Mouse (Mus musculus) NIH3T3 (cell line): ENCODE results near the gene Iqcn.

Source experiments
- DNase-seq: peaks from one replicate; pipeline ENCODE4 v3.0.0-alpha.2; 2012; ENCODE audit warnings: low read depth

Gene Iqcn

DNA sequence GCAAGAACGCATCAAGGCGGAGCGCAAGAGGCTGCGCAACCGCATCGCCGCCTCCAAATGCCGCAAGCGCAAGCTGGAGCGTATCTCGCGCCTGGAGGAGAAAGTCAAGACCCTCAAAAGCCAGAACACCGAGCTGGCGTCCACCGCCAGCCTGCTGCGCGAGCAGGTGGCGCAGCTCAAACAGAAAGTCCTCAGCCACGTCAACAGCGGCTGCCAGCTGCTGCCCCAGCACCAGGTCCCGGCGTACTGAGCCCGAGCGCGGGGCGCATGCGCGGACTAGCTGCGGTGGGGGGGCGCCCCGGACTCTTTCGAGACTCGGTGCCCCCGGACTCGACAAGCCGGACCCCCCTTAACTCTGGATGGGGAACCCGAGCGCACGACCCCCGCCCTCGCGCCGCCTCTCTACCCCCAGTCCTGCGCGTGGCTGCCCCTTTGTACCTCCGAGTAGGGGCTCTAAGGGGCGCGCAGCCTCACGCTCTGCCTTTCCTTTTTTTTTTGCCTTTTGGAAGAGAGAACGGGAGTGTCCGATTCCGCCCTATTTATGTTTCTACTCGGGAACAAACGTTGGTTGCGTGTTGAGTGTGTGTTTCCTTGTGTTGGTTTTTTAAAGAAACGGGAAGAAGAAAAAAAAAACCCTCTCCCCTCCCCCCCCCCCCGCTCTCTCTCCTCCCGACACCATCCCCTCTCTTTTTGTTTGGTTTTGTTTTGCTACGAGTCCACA lies 3.3 kb upstream of the Iqcn start:
- peak; percentile 82 for DNase-seq

DNA sequence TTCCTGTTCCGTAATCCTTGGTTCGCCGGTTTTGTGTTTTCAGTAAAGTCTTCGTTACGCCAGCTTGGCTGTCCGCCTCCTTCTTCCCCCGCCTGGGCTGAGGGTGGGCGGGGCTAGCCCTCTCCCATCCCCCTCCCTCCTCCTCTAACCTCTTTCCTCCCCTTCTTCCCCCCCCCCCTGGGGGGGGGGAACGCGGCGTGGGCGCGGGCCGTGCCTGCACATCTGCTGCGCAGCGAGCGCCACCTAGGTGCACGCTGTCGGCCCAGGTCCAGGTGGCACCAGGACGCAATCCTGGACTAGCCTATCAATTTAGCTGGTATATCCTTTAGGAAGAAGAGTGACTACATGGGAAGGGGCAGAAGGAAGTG lies 2.7 kb upstream of the Iqcn start:
- DNase-seq: peak; percentile 97

DNA sequence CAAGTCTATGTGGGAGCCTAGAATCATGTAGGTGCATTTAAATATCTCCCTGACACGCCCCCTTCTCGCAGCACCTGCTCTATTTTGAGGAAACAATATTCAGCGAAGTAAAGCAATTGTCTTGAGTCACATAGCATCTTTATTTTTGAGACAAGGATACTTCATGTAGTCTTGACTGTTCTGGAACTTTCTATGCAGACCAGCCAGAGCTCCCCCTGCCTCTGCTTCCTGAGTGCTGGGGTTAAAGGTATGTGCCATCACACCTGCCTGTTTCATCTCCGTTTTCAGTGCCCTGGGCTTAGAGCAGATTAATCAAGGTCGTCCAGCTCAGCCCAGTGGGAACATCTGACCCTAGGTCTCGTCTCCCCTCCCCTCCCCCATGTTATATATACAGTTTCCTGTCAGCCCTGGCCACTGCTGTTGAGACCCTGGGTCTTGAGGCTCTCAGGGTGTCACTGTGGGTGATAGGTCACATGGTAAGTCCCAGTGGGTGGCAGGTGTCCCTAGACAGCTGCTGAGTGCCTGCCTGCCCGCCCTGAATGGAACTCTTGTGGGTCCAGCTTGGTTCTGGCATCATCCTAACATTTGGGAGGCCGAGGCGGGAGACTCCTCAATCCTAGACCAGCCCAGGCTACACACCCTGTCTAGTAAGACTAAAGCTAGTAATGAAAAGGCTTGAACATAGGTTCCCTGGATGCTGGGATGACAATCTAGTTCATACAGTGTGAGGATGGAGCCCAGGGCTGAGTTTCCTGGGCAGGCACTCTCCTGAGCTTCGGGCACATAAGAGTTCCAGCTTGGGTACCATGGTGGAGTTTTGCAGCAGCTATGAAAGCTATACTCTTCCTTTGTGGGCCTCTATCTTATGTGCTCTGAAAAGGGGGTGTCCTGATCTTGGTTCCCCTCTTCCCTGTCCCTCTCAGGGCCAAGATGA lies 1.9 kb upstream of the Iqcn start:
- no peak for DNase-seq

DNA sequence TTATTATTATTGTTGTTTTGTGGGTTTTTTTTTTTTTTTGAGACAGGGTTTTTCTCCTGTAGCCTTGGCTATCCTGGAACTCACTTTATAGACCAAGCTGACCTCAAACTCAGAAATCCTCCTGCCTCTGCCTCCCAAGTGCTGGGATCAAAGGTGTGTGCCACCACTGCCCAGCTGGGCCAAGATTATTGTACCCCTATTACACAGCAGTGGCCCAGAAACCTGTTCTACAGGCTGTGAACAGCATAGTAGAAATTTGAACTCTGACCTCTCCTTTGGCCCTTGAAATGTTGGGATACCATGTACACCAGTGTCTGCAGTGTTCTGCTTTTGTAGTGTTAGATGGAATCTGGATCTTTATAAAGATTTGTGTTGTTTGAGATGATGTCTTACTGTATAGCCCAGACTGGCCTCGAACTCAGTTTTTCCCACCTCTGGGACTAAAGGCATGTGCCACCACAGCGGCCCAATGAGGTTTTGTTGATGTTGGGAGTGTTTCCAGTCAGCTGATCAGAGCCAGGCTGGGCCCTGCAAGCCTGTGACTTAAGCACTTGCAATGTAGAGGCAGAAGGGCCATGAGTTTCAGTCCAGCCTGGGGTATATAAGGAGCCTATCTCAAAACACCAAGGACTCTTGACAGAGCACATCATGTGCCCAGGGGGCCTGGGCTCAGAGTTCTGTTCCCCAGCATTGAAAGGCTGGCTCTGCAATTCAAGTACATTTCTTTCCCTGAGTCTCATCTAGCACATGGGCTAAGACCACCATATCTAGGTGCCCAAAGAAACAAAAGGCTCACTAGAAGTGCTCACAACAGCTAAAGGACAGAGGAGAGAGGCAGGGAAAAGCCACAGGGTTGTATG lies 1.0 kb upstream of the Iqcn start:
- peak; percentile 77 for DNase-seq

DNA sequence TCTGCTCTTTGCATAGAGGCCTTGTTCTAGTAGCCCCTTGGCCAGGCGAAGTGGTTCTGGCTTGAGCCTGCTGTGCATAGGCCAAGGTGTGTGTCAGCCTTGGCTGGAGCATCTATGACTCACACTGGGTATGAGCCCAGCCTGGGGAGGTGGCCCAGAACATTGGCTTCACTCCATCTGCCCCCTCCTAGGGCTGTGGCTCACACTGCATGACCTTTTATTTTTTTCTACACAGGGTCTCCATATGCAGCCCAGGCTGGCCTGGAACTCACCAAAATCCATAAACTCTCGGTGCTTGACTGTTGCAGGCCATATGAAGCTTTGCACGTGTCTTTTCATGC lies 445 bp upstream of the Iqcn start:
- DNase-seq: peak; percentile 98

DNA sequence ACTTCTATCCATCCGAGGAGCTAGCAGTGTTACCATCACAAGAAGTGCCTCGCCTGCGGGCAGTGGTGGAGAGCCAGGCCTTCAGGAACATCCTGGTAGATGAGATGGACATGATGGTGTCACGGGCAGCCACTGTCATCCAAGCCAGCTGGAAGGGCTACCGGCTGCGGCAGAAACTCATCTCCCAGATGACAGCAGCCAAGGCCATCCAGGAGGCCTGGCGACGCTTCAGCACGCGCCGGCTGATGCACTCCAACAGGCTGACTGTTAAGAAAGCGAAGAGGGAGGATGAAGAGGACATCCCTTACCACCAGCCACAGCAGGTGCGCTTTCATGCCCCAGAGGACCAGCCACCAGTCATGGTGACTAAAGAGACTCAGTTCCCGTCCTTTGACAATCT lies 5.0 kb downstream of the Iqcn start:
- DNase-seq: no peak

DNA sequence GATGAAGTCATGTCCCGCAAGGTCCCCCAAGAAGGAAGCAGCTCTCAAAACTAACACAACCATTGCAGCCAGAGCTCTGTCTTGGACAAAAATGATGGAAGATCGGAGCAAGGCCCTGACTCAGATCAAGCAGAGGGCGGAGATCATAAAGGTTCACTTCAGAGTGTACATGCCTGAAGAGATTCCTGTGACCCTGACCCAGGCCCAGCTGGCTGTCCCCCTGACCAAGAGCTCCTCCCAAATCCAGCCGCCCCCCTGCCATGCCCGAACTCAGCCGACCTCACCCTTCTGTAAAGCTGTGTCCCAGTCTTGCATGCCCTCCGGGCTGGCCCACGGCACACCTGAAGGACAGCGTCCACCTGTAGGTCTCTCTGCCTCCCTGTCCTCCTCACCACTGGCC lies 6.5 kb downstream of the Iqcn start:
- DNase-seq: no peak

DNA sequence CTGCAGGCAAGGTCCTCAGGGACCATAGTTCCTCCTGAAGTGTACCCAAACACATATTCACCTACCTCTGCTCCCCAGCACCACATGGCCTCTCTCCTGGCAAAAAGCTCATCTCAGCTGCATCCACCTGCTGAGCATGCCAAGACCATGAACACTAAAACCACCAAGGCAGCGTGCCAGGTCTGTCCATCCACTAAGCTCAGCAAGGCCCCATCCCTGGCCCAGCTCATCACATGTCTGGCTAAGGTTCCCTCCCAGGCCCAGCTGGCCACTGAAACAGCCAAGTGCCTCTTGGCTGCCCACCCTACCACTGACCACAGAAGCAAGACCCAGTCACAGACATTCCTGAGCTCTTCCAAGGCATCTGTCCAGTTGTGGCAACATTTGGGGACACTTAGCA lies 7.0 kb downstream of the Iqcn start:
- peak; percentile 91 for DNase-seq

DNA sequence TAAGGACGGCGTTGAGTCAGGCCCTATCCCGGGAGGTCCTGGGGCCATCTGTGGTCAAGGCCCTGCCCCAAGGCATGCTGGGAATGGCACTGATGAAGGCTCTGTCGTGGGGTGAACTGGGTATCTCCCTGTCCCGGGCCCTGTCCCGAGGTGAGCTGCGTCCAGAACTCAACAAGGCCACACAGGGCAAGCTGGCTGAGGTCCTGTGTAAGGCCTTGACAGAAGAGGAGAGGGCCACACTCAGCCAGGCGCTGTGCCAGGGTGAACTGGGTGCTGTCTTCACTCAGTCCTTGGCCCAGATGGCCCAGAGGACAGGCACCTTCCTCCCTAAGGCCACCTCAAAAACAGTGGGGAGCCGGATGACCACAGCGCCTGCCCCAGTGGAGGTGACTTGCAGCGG lies 7.8 kb downstream of the Iqcn start:
- no peak for DNase-seq

DNA sequence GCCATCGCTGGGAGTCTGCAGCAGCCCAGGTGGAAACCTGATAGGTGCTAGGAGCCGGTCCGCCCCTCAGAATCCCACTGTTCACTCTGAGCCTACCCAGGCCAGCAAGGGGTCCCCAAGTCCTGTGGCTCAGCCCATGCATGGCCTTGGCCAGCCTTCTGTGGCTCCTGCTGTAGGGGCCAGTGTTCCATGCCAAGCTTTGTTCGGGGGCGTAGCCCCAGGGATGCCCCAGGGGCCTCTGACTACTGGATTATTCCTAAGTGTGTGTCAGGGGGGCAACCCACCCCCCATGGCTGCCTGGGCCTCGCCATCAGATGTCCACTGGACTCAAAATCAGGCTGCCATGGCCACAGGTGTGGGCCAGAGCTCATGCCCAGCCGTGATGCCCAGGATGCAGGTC lies 10.7 kb downstream of the Iqcn start:
- no peak for DNase-seq

DNA sequence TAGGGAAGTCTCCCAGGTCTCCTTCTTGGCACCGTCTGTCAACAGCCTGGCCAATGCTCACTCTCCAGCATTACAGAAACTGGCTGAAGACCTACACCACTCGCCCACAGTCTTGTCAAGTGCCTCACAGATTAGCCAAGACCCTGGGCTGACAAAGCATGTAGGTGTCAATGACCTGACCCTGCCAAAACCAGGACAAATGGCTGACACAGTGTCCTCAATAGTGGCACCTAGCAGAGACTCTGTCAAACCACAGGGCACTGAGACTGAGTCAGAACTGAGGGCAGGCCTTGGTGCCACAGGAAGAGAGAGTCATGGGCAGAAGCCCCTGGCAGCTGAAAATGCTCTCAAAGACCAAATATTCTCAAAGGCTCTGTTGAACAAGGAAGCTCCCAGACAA lies 11.8 kb downstream of the Iqcn start:
- DNase-seq: no peak

DNA sequence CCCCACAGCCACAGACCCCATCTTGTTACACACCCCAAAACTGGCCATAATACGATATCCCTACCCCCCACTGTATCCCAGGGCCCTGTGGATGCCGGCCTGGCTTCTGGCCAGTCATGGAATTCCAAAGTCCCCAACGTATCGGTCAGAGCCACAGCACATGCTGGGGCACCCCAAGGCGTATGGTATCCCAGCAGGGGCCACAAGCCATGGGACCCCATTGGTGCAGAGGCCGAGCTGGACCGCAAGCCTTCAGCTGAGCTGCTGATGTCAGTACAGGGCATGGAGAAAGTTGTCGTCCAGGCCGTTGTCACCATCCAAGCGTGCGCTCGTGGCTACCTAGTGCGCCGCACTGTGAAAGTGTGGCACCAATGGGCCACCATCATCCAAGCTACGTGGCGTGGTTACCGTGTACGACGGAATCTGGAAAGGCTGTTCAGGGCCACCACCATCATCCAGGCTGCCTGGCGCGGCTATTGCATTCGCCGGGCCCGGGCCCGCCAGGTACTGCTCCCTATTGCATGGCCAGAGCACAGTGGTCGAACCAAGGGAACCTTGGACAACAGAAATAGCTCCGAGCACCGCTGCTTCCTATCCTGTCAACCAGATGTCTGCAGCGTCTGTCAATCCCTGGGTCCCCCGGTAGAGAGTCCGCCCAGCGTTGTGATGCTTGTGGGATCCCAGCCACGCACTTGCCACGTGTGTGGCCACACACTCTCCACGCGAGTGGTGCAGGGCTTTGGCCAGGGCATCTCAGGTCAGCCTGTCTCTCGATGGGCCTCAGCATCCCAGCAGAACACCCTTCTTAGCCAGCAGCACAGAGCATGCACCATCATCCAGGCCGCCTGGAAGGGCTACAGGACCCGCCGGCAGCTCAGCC lies 13.5 kb downstream of the Iqcn start:
- no peak for DNase-seq

DNA sequence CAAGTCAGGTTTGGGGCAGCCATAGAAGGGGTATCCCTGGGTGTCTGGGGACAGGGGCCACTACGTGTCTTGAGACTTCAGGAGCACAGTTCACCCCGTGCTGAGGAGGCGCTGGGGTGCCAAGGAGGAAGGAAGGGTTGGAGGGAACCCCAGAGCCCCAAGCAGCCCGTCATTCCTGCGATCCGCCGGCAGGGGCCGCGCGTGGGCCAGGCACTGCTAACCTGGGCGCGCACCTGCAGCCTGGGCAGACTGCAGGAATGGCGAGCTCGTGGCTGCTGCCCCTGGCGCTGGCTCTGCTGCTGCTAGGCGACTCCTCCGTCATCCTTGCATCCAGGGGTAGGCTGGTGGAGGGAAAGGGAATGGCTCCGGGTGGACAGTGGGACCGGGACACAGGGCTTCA lies 15.0 kb downstream of the Iqcn start, which contains the start of gene Gm3336:
Gene Gm3336 (plus strand): TSS at position 247 of the 400 bp plus-strand sequence.
- peak; percentile 70 for DNase-seq

DNA sequence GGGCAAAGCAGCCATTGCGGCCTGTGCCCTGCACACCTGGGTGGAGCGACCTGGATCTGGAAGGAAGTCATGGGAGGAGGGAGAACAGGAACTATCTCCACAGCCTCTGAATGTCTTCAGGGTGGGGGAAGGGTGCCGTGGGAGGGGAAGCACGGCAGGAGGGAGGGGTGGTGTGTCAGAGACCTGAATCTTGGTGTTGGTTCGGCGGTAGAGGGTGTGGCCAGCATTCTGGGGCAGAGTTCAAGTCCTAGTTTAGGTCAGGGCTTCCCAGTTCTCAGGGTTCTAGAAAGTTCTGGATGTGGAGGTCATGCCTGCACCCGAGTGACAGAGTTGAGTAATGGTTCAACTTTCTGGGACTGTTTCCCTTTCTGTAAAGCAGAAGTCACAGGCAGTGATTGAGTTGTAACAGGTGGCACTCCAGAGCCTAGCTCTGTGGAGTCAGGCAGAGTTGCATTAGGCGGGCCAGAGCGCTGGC lies 16.6 kb downstream of the Iqcn start:
- DNase-seq: no peak

DNA sequence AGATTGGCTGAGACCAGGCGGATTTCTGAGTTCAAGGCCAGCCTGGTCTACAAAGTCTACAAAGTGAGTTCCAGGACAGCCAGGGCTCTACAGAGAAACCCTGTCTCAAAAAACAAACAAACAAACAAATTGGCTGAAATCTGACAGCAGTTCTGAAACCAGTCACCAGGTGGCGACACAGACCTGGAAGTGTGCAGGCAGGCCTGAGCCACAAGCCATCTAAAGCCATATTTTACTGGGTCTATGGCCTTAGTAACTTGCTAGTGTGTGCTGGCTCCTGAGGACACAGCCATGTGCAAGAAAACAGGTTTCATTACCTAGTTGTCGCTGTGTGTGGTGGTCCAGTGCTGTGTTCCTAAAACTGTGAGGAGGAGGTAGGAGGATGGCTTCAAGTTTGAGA lies 17.5 kb downstream of the Iqcn start:
- peak; percentile 91 for DNase-seq

DNA sequence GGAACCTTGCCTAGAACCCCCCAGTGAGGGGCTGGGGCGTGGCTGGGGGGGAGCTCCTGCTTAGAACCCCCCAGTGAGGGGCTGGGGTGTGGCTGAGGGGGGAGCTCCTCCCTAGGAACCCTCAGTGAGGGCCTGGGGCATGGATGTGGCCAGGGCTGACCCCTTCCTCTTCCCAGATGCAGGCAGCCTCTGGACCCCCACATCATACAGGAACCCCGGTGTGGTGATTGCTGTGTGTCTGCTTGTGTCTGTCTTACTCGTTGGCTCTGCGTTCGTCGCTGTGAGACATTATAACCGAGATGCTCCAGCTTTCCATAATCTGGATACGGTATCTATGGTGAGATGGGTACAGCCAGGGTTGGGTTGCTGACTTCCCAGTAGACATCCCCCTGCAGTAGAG lies 18.3 kb downstream of the Iqcn start:
- no peak for DNase-seq

DNA sequence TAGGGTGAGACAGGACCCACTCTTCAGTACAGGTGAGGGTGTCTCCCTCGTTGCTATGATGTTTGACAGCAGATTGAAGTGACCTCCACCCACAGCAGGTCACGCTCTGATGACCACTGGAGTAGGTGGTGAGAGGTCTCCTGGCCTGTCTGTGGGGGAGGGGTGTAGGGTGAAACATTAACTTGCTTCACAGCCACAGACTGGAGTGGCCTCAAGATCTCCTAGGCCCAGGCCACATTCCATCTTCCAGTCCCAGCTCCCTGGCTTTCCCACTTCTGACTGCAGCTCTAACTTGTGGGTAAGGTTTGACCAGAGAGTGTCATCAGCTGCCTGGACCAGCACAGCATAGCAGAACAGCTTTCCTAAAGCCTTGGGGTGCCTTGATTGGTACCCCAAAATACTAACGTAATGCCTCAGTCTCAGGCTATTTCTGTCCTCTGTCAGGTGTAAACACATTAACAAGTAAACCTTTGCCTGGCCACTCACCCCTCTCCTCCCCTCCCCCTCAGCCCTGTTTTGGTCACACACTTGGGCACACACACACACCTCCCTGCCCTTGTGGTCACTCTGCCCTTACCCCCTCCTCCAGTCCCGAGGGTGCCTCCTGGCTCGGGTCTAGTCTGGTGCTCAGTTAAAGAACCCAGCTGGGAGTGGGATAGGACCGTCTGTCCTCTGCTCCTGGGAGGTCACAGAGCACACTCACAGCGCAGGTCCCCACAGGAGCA lies 20.4 kb downstream of the Iqcn start, which contains the start of gene Pde4c:
Gene Pde4c (plus strand): TSS at position 235 of the 725 bp plus-strand sequence.
- DNase-seq: no peak

DNA sequence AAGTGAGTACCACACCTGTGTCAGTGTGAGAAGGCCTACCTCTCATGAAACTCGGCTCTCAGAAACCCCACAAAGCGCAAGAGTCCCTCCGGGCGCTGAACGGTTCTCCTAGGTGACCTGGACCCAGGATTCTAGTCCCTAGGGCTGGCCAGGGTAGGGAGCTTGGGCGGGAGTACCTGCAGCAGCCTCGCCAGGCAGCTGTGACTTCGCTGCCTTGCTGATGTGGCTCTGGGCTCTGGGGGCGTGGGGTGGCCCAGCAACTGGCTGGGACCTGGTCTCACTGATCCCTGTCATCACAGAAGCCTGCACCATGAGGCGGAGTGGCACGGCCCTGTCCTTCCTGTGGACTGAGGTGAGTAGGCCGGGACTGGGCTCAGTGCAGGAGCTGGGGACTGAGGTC lies 21.0 kb downstream of the Iqcn start:
- DNase-seq: no peak

DNA sequence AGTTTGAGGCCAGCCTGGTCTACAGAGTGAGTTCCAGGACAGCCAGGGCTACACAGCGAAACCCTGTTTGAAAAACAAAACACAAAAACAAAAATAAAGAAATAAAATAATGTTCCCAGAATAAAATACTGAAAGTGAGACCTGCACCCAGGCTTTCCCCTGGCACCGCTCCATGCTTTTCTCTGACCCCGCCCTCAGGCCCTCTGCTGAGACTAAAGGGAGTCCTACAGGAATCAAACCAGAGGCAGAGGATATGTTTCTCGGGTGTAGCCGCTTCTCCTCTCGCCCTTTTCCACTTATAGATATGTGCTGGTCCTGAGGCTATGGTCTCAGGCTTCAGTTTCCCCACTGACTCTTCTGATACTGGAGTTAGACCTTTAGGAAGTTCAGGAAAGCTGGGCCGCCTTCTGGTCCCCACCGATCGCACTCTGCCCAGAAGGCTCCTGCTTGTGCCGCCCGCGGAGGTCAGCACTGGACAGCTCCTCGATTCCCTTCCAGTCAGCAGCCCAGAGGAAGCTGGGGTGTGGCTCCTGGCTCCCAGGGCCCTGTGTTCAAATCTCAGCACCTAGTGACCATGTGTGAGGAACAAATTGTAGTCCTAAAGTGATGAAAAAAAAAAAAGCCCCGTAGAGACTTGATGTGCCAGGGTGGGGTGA lies 22.7 kb downstream of the Iqcn start:
- DNase-seq: peak; percentile 49

DNA sequence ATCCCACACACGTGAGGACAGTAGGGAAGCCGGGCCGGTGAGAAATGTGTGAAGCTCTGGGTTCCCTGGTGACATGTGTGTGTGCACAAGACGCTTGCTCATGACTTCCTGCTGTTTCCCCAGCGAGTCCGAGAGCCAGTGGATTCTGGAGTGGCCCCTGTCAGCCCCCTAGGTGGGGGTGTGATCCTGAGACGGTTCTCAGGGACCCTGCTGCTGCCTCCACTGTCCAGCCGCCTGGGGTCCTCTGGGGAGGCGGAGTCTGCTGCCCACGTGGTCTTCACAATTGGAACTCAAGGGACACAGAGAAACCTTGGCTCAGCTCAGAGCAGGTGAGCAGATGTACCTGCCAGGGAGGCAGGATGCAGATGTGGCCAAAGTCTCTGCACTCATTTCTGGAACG lies 23.5 kb downstream of the Iqcn start:
- no peak for DNase-seq
